Mouse (Mus musculus): ENCODE measurements around the gene Olfr112. TPM values are rescaled to one million over a fixed set of nuclear protein-coding genes. Genes with fewer than 3 reads are reported as not detected.

Olfr112 gene
- polyA plus RNA-seq, 1 experiment from 2014 or later: not detected

Other genes starting within 250 kb of the Olfr112 start
- not detected in 2 replicates for gene Olfr103, start 229.8 kb downstream of the Olfr112 start, polyA plus RNA-seq (2015; fragmentation: Nextera tagmentation; extraction: Ambion mirVana)
- gene Olfr104-ps, start 209.9 kb downstream of the Olfr112 start, polyA plus RNA-seq (2015; fragmentation: Nextera tagmentation; extraction: Ambion mirVana): not detected in 2 replicates
- not detected in 2 replicates for gene Olfr105-ps, start 190.4 kb downstream of the Olfr112 start, polyA plus RNA-seq (2015; fragmentation: Nextera tagmentation; extraction: Ambion mirVana)
- not detected in 2 replicates for gene Olfr106-ps, start 179.1 kb downstream of the Olfr112 start, polyA plus RNA-seq (2015; fragmentation: Nextera tagmentation; extraction: Ambion mirVana)
- gene Olfr107, start 170.2 kb downstream of the Olfr112 start, polyA plus RNA-seq (2015; fragmentation: Nextera tagmentation; extraction: Ambion mirVana): not detected in 2 replicates
- gene Olfr108, start 124.0 kb downstream of the Olfr112 start, polyA plus RNA-seq (2015; fragmentation: Nextera tagmentation; extraction: Ambion mirVana): not detected in 2 replicates
- not detected in 2 replicates for gene Olfr109, start 110.5 kb downstream of the Olfr112 start, polyA plus RNA-seq (2015; fragmentation: Nextera tagmentation; extraction: Ambion mirVana)
- gene H2-M2, start 85.9 kb downstream of the Olfr112 start, polyA plus RNA-seq (2015; fragmentation: Nextera tagmentation; extraction: Ambion mirVana): not detected in 2 replicates
- gene Olfr110, start 77.0 kb downstream of the Olfr112 start, polyA plus RNA-seq (2015; fragmentation: Nextera tagmentation; extraction: Ambion mirVana): not detected in 2 replicates
- not detected in 2 replicates for gene Olfr111, start 61.4 kb downstream of the Olfr112 start, polyA plus RNA-seq (2015; fragmentation: Nextera tagmentation; extraction: Ambion mirVana)
- not detected in 2 replicates for gene Olfr113, start 8.2 kb upstream of the Olfr112 start, polyA plus RNA-seq (2015; fragmentation: Nextera tagmentation; extraction: Ambion mirVana)
- not detected in 2 replicates for gene Olfr114, start 23.3 kb upstream of the Olfr112 start, polyA plus RNA-seq (2015; fragmentation: Nextera tagmentation; extraction: Ambion mirVana)
- not detected in 2 replicates for gene Olfr115, start 57.7 kb upstream of the Olfr112 start, polyA plus RNA-seq (2015; fragmentation: Nextera tagmentation; extraction: Ambion mirVana)
- gene Olfr116, start 57.7 kb upstream of the Olfr112 start, polyA plus RNA-seq (2015; fragmentation: Nextera tagmentation; extraction: Ambion mirVana): not detected in 2 replicates
- not detected in 2 replicates for gene Olfr117, start 94.3 kb upstream of the Olfr112 start, polyA plus RNA-seq (2015; fragmentation: Nextera tagmentation; extraction: Ambion mirVana)
- gene Olfr118, start 97.5 kb upstream of the Olfr112 start, polyA plus RNA-seq (2015; fragmentation: Nextera tagmentation; extraction: Ambion mirVana): not detected in 2 replicates
- not detected in 2 replicates for gene Olfr119, start 127.1 kb upstream of the Olfr112 start, polyA plus RNA-seq (2015; fragmentation: Nextera tagmentation; extraction: Ambion mirVana)
- gene Olfr120, start 152.4 kb upstream of the Olfr112 start, polyA plus RNA-seq (2015; fragmentation: Nextera tagmentation; extraction: Ambion mirVana): not detected in 2 replicates
- gene Olfr121, start 179.4 kb upstream of the Olfr112 start, polyA plus RNA-seq (2015; fragmentation: Nextera tagmentation; extraction: Ambion mirVana): not detected in 2 replicates
- not detected in 2 replicates for gene Olfr122, start 199.2 kb upstream of the Olfr112 start, polyA plus RNA-seq (2015; fragmentation: Nextera tagmentation; extraction: Ambion mirVana)
- not detected in 2 replicates for gene Olfr123, start 224.1 kb upstream of the Olfr112 start, polyA plus RNA-seq (2015; fragmentation: Nextera tagmentation; extraction: Ambion mirVana)
- not detected in 2 replicates for gene Olfr124, start 230.4 kb upstream of the Olfr112 start, polyA plus RNA-seq (2015; fragmentation: Nextera tagmentation; extraction: Ambion mirVana)